Mouse (Mus musculus) midbrain, embryonic 11.5 days (tissue): Measurements from ENCODE around the gene Tyrp1. TPM values are rescaled to one million over a fixed set of nuclear protein-coding genes. Genes with fewer than 3 reads are reported as not detected.

Experiments used
- ATAC-seq: fragments of 200-750 bp; cut with Nextera tagmentation; 2 replicates; pipeline ENCODE4 v1.8.0; 2017; ENCODE audit warnings: moderate TSS enrichment, moderate library complexity; ENCODE audit not compliant: low FRiP score
- DNase-seq: peaks from one replicate; pipeline ENCODE4 v3.0.0; 2015; ENCODE audit warnings: low spot score; ENCODE audit errors: missing footprints
- H3K27ac ChIP-seq: fragments of 300-500 bp; sonication (generic); 2 replicates; pipeline ENCODE4 v1.5.1; 2014; ENCODE audit warnings: low read depth, low read length
- H3K27me3 ChIP-seq: fragments of 300-500 bp; sonication (generic); 2 replicates; pipeline ENCODE4 v1.6.1; 2014; ENCODE audit warnings: mild to moderate bottlenecking, low read length, moderate library complexity, mixed read lengths; ENCODE audit not compliant: control insufficient read depth, insufficient read depth
- H3K36me3 ChIP-seq: fragments of 300-500 bp; sonication (generic); 2 replicates; pipeline ENCODE4 v1.6.1; 2014; ENCODE audit warnings: mild to moderate bottlenecking, low read length, moderate library complexity, mixed read lengths; ENCODE audit not compliant: control insufficient read depth, insufficient read depth
- H3K4me1 ChIP-seq: fragments of 300-500 bp; sonication (generic); 2 replicates; pipeline ENCODE4 v1.6.1; 2014; ENCODE audit warnings: low read length; ENCODE audit not compliant: control insufficient read depth, insufficient read depth
- H3K4me2 ChIP-seq: fragments of 300-500 bp; sonication (generic); 2 replicates; pipeline ENCODE4 v1.6.1; 2014; ENCODE audit warnings: mild to moderate bottlenecking, moderate library complexity
- H3K4me3 ChIP-seq: fragments of 300-500 bp; sonication (generic); 2 replicates; pipeline ENCODE4 v1.5.1; 2014; ENCODE audit warnings: low read depth, low read length
- H3K9ac ChIP-seq: fragments of 300-500 bp; sonication (generic); 2 replicates; pipeline ENCODE4 v1.6.1; 2014; ENCODE audit warnings: low read length
- H3K9me3 ChIP-seq: fragments of 300-500 bp; sonication (generic); 2 replicates; pipeline ENCODE4 v1.6.1; 2016; ENCODE audit warnings: low read length; ENCODE audit not compliant: control insufficient read depth
- WGBS: fragments of 180-500 bp; shearing (Covaris S2); extraction: QIAGEN DNeasy Blood & Tissue Kit; methylation state at CpG from one replicate; pipeline ENCODE4 v1.1.7; 2014; 5-methylcytosine and 5-hydroxymethylcytosine counted together
- polyA plus RNA-seq: library from polyadenylated mRNA; unstranded; fragments of >200 nt; fragmentation: Nextera tagmentation; extraction: Ambion mirVana; gene quantifications from 2 replicates; pipeline ENCODE4 v1.2.1, GENCODE M21; 2014

The Tyrp1 gene
- polyA plus RNA-seq, 1 experiment from 2014 or later: 0.18 TPM

- DNase-seq (no peak), ATAC-seq (no peak)
- no peaks in the 10 kb centered on the region for H3K9me3 ChIP-seq
- H3K36me3 ChIP-seq: no peaks in the 10 kb centered on the region
- no peaks in the 10 kb centered on the region for H3K27me3 ChIP-seq
- no peak overlapping the region for H3K4me2 ChIP-seq
- WGBS: 58% methylated on average over 5 of the region's 5 CpGs
- no peak overlapping the region for H3K4me3 ChIP-seq
- H3K27ac ChIP-seq: no peak overlapping the region
- H3K4me1 ChIP-seq: no peaks in the 10 kb centered on the region
- no peak overlapping the region for H3K9ac ChIP-seq
Observed at GRCm38 (mm10) chr4:80874121-80874859, 40.4 kb downstream of the Tyrp1 start.

- Histone ChIP-seq H3K9me3 (no peaks in the 10 kb centered on the region), H3K36me3 (no peaks in the 10 kb centered on the region), H3K27ac (no peak overlapping the region), H3K4me3 (no peak overlapping the region), H3K4me2 (no peak overlapping the region), H3K9ac (no peak overlapping the region), H3K27me3 (no peaks in the 10 kb centered on the region), H3K4me1 (no peaks in the 10 kb centered on the region)
- 68% methylated on average over 4 of the region's 4 CpGs for WGBS
- no peak for DNase-seq
- no peak for ATAC-seq
Observed at GRCm38 (mm10) chr4:80875055-80875454, 41.1 kb downstream of the Tyrp1 start.

GRCm38 (mm10) chr4:80881996-80882599 lies 48.2 kb downstream of the Tyrp1 start:
- Histone ChIP-seq H3K4me1 (no peaks in the 10 kb centered on the region), H3K9me3 (no peaks in the 10 kb centered on the region), H3K36me3 (no peaks in the 10 kb centered on the region), H3K27me3 (no peaks in the 10 kb centered on the region), H3K9ac (no peak overlapping the region), H3K4me2 (no peak overlapping the region), H3K27ac (no peak overlapping the region), H3K4me3 (no peak overlapping the region)
- WGBS: 97% methylated on average over 1 of the region's 1 CpGs
- no peak for ATAC-seq
- DNase-seq: no peak

- Histone ChIP-seq H3K36me3 (no peaks in the 10 kb centered on the region), H3K27me3 (no peaks in the 10 kb centered on the region), H3K9ac (no peak overlapping the region), H3K4me2 (no peak overlapping the region), H3K9me3 (no peaks in the 10 kb centered on the region), H3K27ac (no peak overlapping the region), H3K4me1 (no peaks in the 10 kb centered on the region), H3K4me3 (no peak overlapping the region)
- WGBS: 81% methylated on average over 4 of the region's 4 CpGs
- DNase-seq: no peak
- ATAC-seq: no peak
Observed at GRCm38 (mm10) chr4:80886631-80887030, 52.7 kb downstream of the Tyrp1 start.

GRCm38 (mm10) chr4:80891004-80891403 lies 57.1 kb downstream of the Tyrp1 start:
- WGBS: 92% methylated on average over 6 of the region's 6 CpGs
- Histone ChIP-seq H3K4me3 (no peak overlapping the region), H3K4me1 (no peaks in the 10 kb centered on the region), H3K27me3 (no peaks in the 10 kb centered on the region), H3K36me3 (no peaks in the 10 kb centered on the region), H3K9ac (no peak overlapping the region), H3K9me3 (no peaks in the 10 kb centered on the region), H3K4me2 (no peak overlapping the region), H3K27ac (no peak overlapping the region)
- ATAC-seq (no peak), DNase-seq (no peak)

- no peaks in the 10 kb centered on the region for H3K36me3 ChIP-seq
- WGBS: 67% methylated on average over 4 of the region's 4 CpGs
- DNase-seq (peak; percentile 86), ATAC-seq (no peak)
- no peak overlapping the region for H3K9ac ChIP-seq
- no peaks in the 10 kb centered on the region for H3K9me3 ChIP-seq
- no peak overlapping the region for H3K4me2 ChIP-seq
- no peak overlapping the region for H3K4me3 ChIP-seq
- no peak overlapping the region for H3K27ac ChIP-seq
- no peaks in the 10 kb centered on the region for H3K27me3 ChIP-seq
- H3K4me1 ChIP-seq: no peaks in the 10 kb centered on the region
Observed at GRCm38 (mm10) chr4:80895278-80895894, 61.5 kb downstream of the Tyrp1 start.

Other genes starting within 250 kb of the Tyrp1 start
- 4.3 and 4.6 TPM in 2 replicates for gene Lurap1l, start 76.5 kb downstream of the Tyrp1 start, polyA plus RNA-seq